Mouse (Mus musculus): ENCODE data around the gene Dmgdh. TPM values are rescaled to one million over a fixed set of nuclear protein-coding genes. Genes with fewer than 3 reads are reported as not detected.

Dmgdh gene
- polyA plus RNA-seq, 1 experiment from 2014 or later = 0.08 TPM

- no peak overlapping the region for H3K9ac ChIP-seq (ENCODE audit: low read length)
- H3K27ac ChIP-seq (ENCODE audit: low read depth, low read length) = no peak overlapping the region
- no peaks in the 10 kb centered on the region for H3K9me3 ChIP-seq (ENCODE audit: control insufficient read depth, low read length)
- no peak overlapping the region for H3K4me3 ChIP-seq (ENCODE audit: low read depth, low read length)
- DNase-seq (ENCODE audit: low spot score) (no peak), ATAC-seq (replicated peaks; ENCODE audit: low FRiP score) (no peak)
- H3K27me3 ChIP-seq (ENCODE audit: control insufficient read depth, insufficient read depth, low read length) = no peaks in the 10 kb centered on the region
- WGBS = 87% methylated on average over 6 of the region's 6 CpGs
- H3K4me2 ChIP-seq (ENCODE audit: low read depth, low read length, severe bottlenecking) = no peak overlapping the region
- no peaks in the 10 kb centered on the region for H3K36me3 ChIP-seq (ENCODE audit: control insufficient read depth, insufficient read depth, low read length)
- no peaks in the 10 kb centered on the region for H3K4me1 ChIP-seq (replicated peaks; ENCODE audit: control insufficient read depth, insufficient read depth, low read length)
Observed at GRCm38 (mm10) chr13:93653382-93653781, 20.9 kb upstream of the Dmgdh start.

DNA sequence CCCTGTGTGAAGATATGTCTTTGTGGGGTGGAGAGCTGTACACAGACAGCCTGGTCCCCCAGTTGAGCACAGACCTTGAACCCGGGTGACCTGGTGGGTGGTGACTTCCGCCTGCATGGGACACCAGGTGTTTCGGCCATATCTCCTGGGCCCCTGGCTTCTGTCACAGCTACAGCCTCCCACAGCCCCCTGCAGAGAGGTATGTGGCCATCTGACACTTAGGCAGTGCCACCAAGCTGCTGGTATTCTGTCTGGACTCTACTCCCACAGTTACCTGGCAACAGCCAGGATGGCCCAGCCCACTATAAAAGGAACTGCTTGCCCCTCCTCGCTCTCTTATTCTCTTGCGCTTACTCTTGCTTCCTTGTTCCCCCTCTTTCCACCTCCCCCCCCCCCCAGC, 16.3 kb upstream of the Dmgdh start:
- H3K9me3 ChIP-seq (ENCODE audit: control insufficient read depth, low read length) = no peaks in the 10 kb centered on the region
- no peak overlapping the region for H3K4me2 ChIP-seq (ENCODE audit: low read depth, low read length, severe bottlenecking)
- ATAC-seq (replicated peaks; ENCODE audit: low FRiP score) (no peak), DNase-seq (ENCODE audit: low spot score) (no peak)
- H3K4me3 ChIP-seq (ENCODE audit: low read depth, low read length) = no peak overlapping the region
- no peak overlapping the region for H3K27ac ChIP-seq (ENCODE audit: low read depth, low read length)
- no peaks in the 10 kb centered on the region for H3K4me1 ChIP-seq (replicated peaks; ENCODE audit: control insufficient read depth, insufficient read depth, low read length)
- H3K36me3 ChIP-seq (ENCODE audit: control insufficient read depth, insufficient read depth, low read length) = no peaks in the 10 kb centered on the region
- no peak overlapping the region for H3K9ac ChIP-seq (ENCODE audit: low read length)
- no peaks in the 10 kb centered on the region for H3K27me3 ChIP-seq (ENCODE audit: control insufficient read depth, insufficient read depth, low read length)
- WGBS = 81% methylated on average over 5 of the region's 5 CpGs

GRCm38 (mm10) chr13:93667586-93667985, 6.6 kb upstream of the Dmgdh start:
- DNase-seq (ENCODE audit: low spot score) (no peak), ATAC-seq (replicated peaks; ENCODE audit: low FRiP score) (no peak)
- Histone ChIP-seq H3K27me3 (ENCODE audit: control insufficient read depth, insufficient read depth, low read length) (no peaks in the 10 kb centered on the region), H3K9ac (ENCODE audit: low read length) (no peak overlapping the region), H3K4me1 (replicated peaks; ENCODE audit: control insufficient read depth, insufficient read depth, low read length) (no peaks in the 10 kb centered on the region), H3K4me2 (ENCODE audit: low read depth, low read length, severe bottlenecking) (no peak overlapping the region), H3K27ac (ENCODE audit: low read depth, low read length) (no peak overlapping the region), H3K36me3 (ENCODE audit: control insufficient read depth, insufficient read depth, low read length) (no peaks in the 10 kb centered on the region), H3K9me3 (ENCODE audit: control insufficient read depth, low read length) (no peaks in the 10 kb centered on the region), H3K4me3 (ENCODE audit: low read depth, low read length) (no peak overlapping the region)
- WGBS = 88% methylated on average over 4 of the region's 4 CpGs

GRCm38 (mm10) chr13:93672371-93672770, 1.9 kb upstream of the Dmgdh start:
- H3K9me3 ChIP-seq (ENCODE audit: control insufficient read depth, low read length) = no peaks in the 10 kb centered on the region
- no peak for ATAC-seq (replicated peaks; ENCODE audit: low FRiP score)
- H3K27ac ChIP-seq (ENCODE audit: low read depth, low read length) = no peak overlapping the region
- H3K4me3 ChIP-seq (ENCODE audit: low read depth, low read length) = no peak overlapping the region
- H3K9ac ChIP-seq (ENCODE audit: low read length) = no peak overlapping the region
- H3K36me3 ChIP-seq (ENCODE audit: control insufficient read depth, insufficient read depth, low read length) = no peaks in the 10 kb centered on the region
- H3K4me1 ChIP-seq (replicated peaks; ENCODE audit: control insufficient read depth, insufficient read depth, low read length) = 0 out of 2 replicates have a peak, but pooled peaks cover 1% of the 10 kb centered on the region
- H3K4me2 ChIP-seq (ENCODE audit: low read depth, low read length, severe bottlenecking) = no peak overlapping the region
- H3K27me3 ChIP-seq (ENCODE audit: control insufficient read depth, insufficient read depth, low read length) = peaks cover 6% of the 10 kb centered on the region; the same call in 1 of the 2 replicates
- DNase-seq (ENCODE audit: low spot score) = no peak
- 88% methylated on average over 4 of the region's 4 CpGs for WGBS

- 0 out of 2 replicates have a peak, but pooled peaks cover 1% of the 10 kb centered on the region for H3K4me1 ChIP-seq (replicated peaks; ENCODE audit: control insufficient read depth, insufficient read depth, low read length)
Observed at GRCm38 (mm10) chr13:93673296-93673695, 937 bp upstream of the Dmgdh start.

GRCm38 (mm10) chr13:93676864-93677263, 2.6 kb downstream of the Dmgdh start:
- no peak for ATAC-seq (replicated peaks; ENCODE audit: low FRiP score)
- Histone ChIP-seq H3K4me2 (ENCODE audit: low read depth, low read length, severe bottlenecking) (no peak overlapping the region), H3K27me3 (ENCODE audit: control insufficient read depth, insufficient read depth, low read length) (peaks cover 6% of the 10 kb centered on the region; the same call in 1 of the 2 replicates), H3K4me1 (replicated peaks; ENCODE audit: control insufficient read depth, insufficient read depth, low read length) (0 out of 2 replicates have a peak, but pooled peaks cover 1% of the 10 kb centered on the region), H3K27ac (ENCODE audit: low read depth, low read length) (no peak overlapping the region), H3K4me3 (ENCODE audit: low read depth, low read length) (no peak overlapping the region), H3K36me3 (ENCODE audit: control insufficient read depth, insufficient read depth, low read length) (no peaks in the 10 kb centered on the region), H3K9me3 (ENCODE audit: control insufficient read depth, low read length) (no peaks in the 10 kb centered on the region), H3K9ac (ENCODE audit: low read length) (no peak overlapping the region)
- DNase-seq (ENCODE audit: low spot score) = no peak
- WGBS = 79% methylated on average over 9 of the region's 9 CpGs

More at GRCm38 (mm10) chr13:93673296-93673695, 937 bp upstream of the Dmgdh start:
- DNase-seq (ENCODE audit: low spot score) (no peak), ATAC-seq (replicated peaks; ENCODE audit: low FRiP score) (no peak)
- Histone ChIP-seq H3K4me3 (ENCODE audit: low read depth, low read length) (no peak overlapping the region), H3K36me3 (ENCODE audit: control insufficient read depth, insufficient read depth, low read length) (no peaks in the 10 kb centered on the region), H3K9ac (ENCODE audit: low read length) (no peak overlapping the region), H3K27me3 (ENCODE audit: control insufficient read depth, insufficient read depth, low read length) (peaks cover 6% of the 10 kb centered on the region; the same call in 1 of the 2 replicates), H3K27ac (ENCODE audit: low read depth, low read length) (no peak overlapping the region), H3K4me2 (ENCODE audit: low read depth, low read length, severe bottlenecking) (no peak overlapping the region), H3K9me3 (ENCODE audit: control insufficient read depth, low read length) (no peaks in the 10 kb centered on the region)
- WGBS = 70% methylated on average over 2 of the region's 2 CpGs

GRCm38 (mm10) chr13:93683336-93683735, 9.1 kb downstream of the Dmgdh start:
- Histone ChIP-seq H3K36me3 (ENCODE audit: control insufficient read depth, insufficient read depth, low read length) (no peaks in the 10 kb centered on the region), H3K9ac (ENCODE audit: low read length) (no peak overlapping the region), H3K9me3 (ENCODE audit: control insufficient read depth, low read length) (no peaks in the 10 kb centered on the region), H3K27me3 (ENCODE audit: control insufficient read depth, insufficient read depth, low read length) (no peaks in the 10 kb centered on the region), H3K27ac (ENCODE audit: low read depth, low read length) (no peak overlapping the region), H3K4me1 (replicated peaks; ENCODE audit: control insufficient read depth, insufficient read depth, low read length) (no peaks in the 10 kb centered on the region), H3K4me2 (ENCODE audit: low read depth, low read length, severe bottlenecking) (no peak overlapping the region), H3K4me3 (ENCODE audit: low read depth, low read length) (no peak overlapping the region)
- no peak for ATAC-seq (replicated peaks; ENCODE audit: low FRiP score)
- no peak for DNase-seq (ENCODE audit: low spot score)

- Histone ChIP-seq H3K9ac (ENCODE audit: low read length) (no peak overlapping the region), H3K36me3 (ENCODE audit: control insufficient read depth, insufficient read depth, low read length) (no peaks in the 10 kb centered on the region), H3K27me3 (ENCODE audit: control insufficient read depth, insufficient read depth, low read length) (no peaks in the 10 kb centered on the region), H3K4me2 (ENCODE audit: low read depth, low read length, severe bottlenecking) (no peak overlapping the region), H3K27ac (ENCODE audit: low read depth, low read length) (no peak overlapping the region), H3K9me3 (ENCODE audit: control insufficient read depth, low read length) (no peaks in the 10 kb centered on the region), H3K4me1 (replicated peaks; ENCODE audit: control insufficient read depth, insufficient read depth, low read length) (no peaks in the 10 kb centered on the region), H3K4me3 (ENCODE audit: low read depth, low read length) (no peak overlapping the region)
- 70% methylated on average over 4 of the region's 4 CpGs for WGBS
- ATAC-seq (replicated peaks; ENCODE audit: low FRiP score) = no peak
- no peak for DNase-seq (ENCODE audit: low spot score)
Observed at GRCm38 (mm10) chr13:93685226-93685625, 11.0 kb downstream of the Dmgdh start.

DNA sequence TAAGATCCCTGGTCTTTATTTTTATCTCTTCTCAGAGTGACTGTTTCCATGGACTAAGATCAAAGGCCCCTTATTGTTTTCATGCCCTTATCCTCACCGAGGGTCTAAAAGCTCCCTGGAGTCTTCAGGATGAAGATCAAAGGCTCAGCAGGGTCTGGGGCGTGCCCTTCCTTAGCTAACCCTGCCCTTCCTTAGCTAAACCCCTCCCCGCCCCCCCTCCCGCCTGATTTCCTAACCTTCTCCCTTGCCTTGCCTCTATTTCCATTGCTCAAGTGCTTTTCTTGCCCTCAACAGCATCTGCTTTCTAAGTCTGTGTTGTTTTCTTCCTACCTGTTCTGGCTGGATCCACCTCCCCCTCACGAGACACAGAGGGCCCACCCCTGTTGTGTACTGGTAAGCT, 13.1 kb downstream of the Dmgdh start:
- Histone ChIP-seq H3K27me3 (ENCODE audit: control insufficient read depth, insufficient read depth, low read length) (no peaks in the 10 kb centered on the region), H3K9me3 (ENCODE audit: control insufficient read depth, low read length) (no peaks in the 10 kb centered on the region), H3K9ac (ENCODE audit: low read length) (no peak overlapping the region), H3K27ac (ENCODE audit: low read depth, low read length) (no peak overlapping the region), H3K4me3 (ENCODE audit: low read depth, low read length) (no peak overlapping the region), H3K4me1 (replicated peaks; ENCODE audit: control insufficient read depth, insufficient read depth, low read length) (no peaks in the 10 kb centered on the region), H3K4me2 (ENCODE audit: low read depth, low read length, severe bottlenecking) (no peak overlapping the region), H3K36me3 (ENCODE audit: control insufficient read depth, insufficient read depth, low read length) (no peaks in the 10 kb centered on the region)
- DNase-seq (ENCODE audit: low spot score) = no peak
- no peak for ATAC-seq (replicated peaks; ENCODE audit: low FRiP score)
- 10% methylated on average over 5 of the region's 5 CpGs for WGBS

Measured in forebrain, embryonic 11.5 days (tissue).